Comparison of ENCODE assay signal across 11 mouse cellular contexts in genomic region chr5:115165351-115165750, GRCm38 (mm10). TPM values are rescaled to one million over a fixed set of nuclear protein-coding genes. Genes with fewer than 3 reads are reported as not detected.
A peak's percentile ranks its signal among the peaks of the same experiment; 100 is the strongest.
DNase-seq lines count a peak whose midpoint lies in the region; ATAC-seq and TF ChIP-seq lines count a peak whose summit lies in the region.
"Had no signal": no experiment of that assay in that cellular context is flagged by ENCODE, and none has a peak within 500 bp of the region (broad histone marks: within the 10 kb centered on the region; RNA-seq: fewer than 3 reads in every experiment).

No protein-coding gene starts in this region.

- TF ChIP-seq CTCF in forebrain, postnatal 0 days (IDR thresholded peaks at IDR 0.05; ENCODE audit: low read depth), result peak; percentile 56
- TF ChIP-seq CTCF in lung, postnatal 0 days (IDR thresholded peaks at IDR 0.05), result peak; percentile 61
- TF ChIP-seq CTCF in CH12.LX (conservative IDR thresholded peaks at IDR 0.05 in 1 of 2, IDR thresholded peaks at IDR 0.05 in 1 of 2; ENCODE audit: low read depth in 2 of 2, low read length in 2 of 2), result peak in 1 of 2 experiments; percentile 43; a peak in 2 of 4 replicates
- peak; percentile 51; the same call in 1 of the 2 replicates for TF ChIP-seq CTCF in brain, embryonic 14.5 days (IDR thresholded peaks at IDR 0.05; ENCODE audit: borderline replicate concordance, extremely low read depth, insufficient read depth, insufficient read length)

- ATAC-seq in forebrain, postnatal 0 days, result no peak
- no peak for ATAC-seq in forebrain, embryonic 13.5 days
- no peak for ATAC-seq in lung, postnatal 0 days

- no peak for TF ChIP-seq POLR2A in CH12.LX (IDR thresholded peaks at IDR 0.05; ENCODE audit: low read depth, low read length)
- no peak for TF ChIP-seq POLR2A in brain, embryonic 14.5 days (IDR thresholded peaks at IDR 0.05; ENCODE audit: borderline replicate concordance, extremely low read depth, insufficient read depth, insufficient read length, poor library complexity, severe bottlenecking)

- no peak for DNase-seq in forebrain, postnatal 0 days
- peak; percentile 32 for DNase-seq in lung, postnatal 0 days (ENCODE audit: low spot score)
- no peak for DNase-seq in lung, postnatal 14 days
- DNase-seq in CH12.LX (ENCODE audit: extremely low read depth), result no peak
- DNase-seq in brain, embryonic 14.5 days (ENCODE audit: low read depth), result no peak
- DNase-seq in ovary, postnatal 14 days (ENCODE audit: low spot score), result no peak
- no peak for DNase-seq in layer of hippocampus, adult 9-11 months
- DNase-seq: heart, adult 11 months had no signal

- no peaks in the 10 kb centered on the region for H3K9me3 ChIP-seq in forebrain, postnatal 0 days (ENCODE audit: low read length)
- H3K9me3 ChIP-seq in forebrain, embryonic 13.5 days (replicated peaks), result no peaks in the 10 kb centered on the region
- H3K9me3 ChIP-seq in lung, postnatal 0 days (ENCODE audit: low read length), result no peaks in the 10 kb centered on the region
- H3K9me3 ChIP-seq in CH12.LX (replicated peaks; ENCODE audit: low read length), result no peaks in the 10 kb centered on the region
- H3K9me3 ChIP-seq: liver, embryonic 15.5 days had no signal

- no peak for TF ChIP-seq EP300 in lung, postnatal 0 days (IDR thresholded peaks at IDR 0.05)
- no peak for TF ChIP-seq EP300 in CH12.LX (IDR thresholded peaks at IDR 0.05; ENCODE audit: low read length)

- no peak overlapping the region for H3K27ac ChIP-seq in forebrain, postnatal 0 days (ENCODE audit: low read depth, low read length)
- no peak overlapping the region for H3K27ac ChIP-seq in forebrain, embryonic 13.5 days
- no peak overlapping the region for H3K27ac ChIP-seq in lung, postnatal 0 days (ENCODE audit: low read length)
- no peak overlapping the region for H3K27ac ChIP-seq in CH12.LX (ENCODE audit: insufficient read depth, low read depth)
- H3K27ac ChIP-seq: liver, embryonic 15.5 days had no signal

- H3K27me3 ChIP-seq in forebrain, postnatal 0 days (ENCODE audit: insufficient read depth, low read length), result no peaks in the 10 kb centered on the region
- H3K27me3 ChIP-seq in forebrain, embryonic 13.5 days, result no peaks in the 10 kb centered on the region
- no peaks in the 10 kb centered on the region for H3K27me3 ChIP-seq in lung, postnatal 0 days (replicated peaks; ENCODE audit: insufficient read depth, low read length)
- no peaks in the 10 kb centered on the region for H3K27me3 ChIP-seq in CH12.LX (replicated peaks)
- H3K27me3 ChIP-seq: liver, embryonic 15.5 days had no signal

- in situ Hi-C loops in CH12.LX (cut with MboI; ENCODE audit: low pct_ligation_motif_present, low pct_unique_long_range_greater_than_20kb, low sequenced_read_pairs), result loop anchor here (5.0 kb wide), 1 partner anchor 38 kb away; no protein-coding TSS in a partner anchor

- 66% methylated on average over 9 of the region's 9 CpGs for WGBS in forebrain, postnatal 0 days
- WGBS in forebrain, embryonic 13.5 days, result 54% methylated on average over 9 of the region's 9 CpGs
- 63% methylated on average over 9 of the region's 9 CpGs for WGBS in lung, postnatal 0 days

- no peaks in the 10 kb centered on the region for H3K79me2 ChIP-seq in CH12.LX (replicated peaks; ENCODE audit: control insufficient read depth, extremely low read depth, insufficient read depth, poor library complexity, severe bottlenecking)

- H3K4me2 ChIP-seq in forebrain, postnatal 0 days (ENCODE audit: low read depth), result no peak overlapping the region
- no peak overlapping the region for H3K4me2 ChIP-seq in forebrain, embryonic 13.5 days
- H3K4me2 ChIP-seq in lung, postnatal 0 days (replicated peaks; ENCODE audit: low read depth, low read length), result no peak overlapping the region
- no peak overlapping the region for H3K4me2 ChIP-seq in CH12.LX (ENCODE audit: insufficient read depth, low read depth, poor library complexity, severe bottlenecking)
- H3K4me2 ChIP-seq: hindbrain, embryonic 14.5 days; liver, embryonic 15.5 days had no signal

- H3K9ac ChIP-seq in forebrain, postnatal 0 days, result no peak overlapping the region
- no peak overlapping the region for H3K9ac ChIP-seq in forebrain, embryonic 13.5 days
- no peak overlapping the region for H3K9ac ChIP-seq in lung, postnatal 0 days (replicated peaks; ENCODE audit: low read depth)
- H3K9ac ChIP-seq in CH12.LX (ENCODE audit: insufficient read depth, low read depth), result no peak overlapping the region
- H3K9ac ChIP-seq: hindbrain, embryonic 14.5 days; liver, embryonic 15.5 days had no signal

- dilution Hi-C loops in CH12.LX (cut with MboI; ENCODE audit: extremely low pct_ligation_motif_present, extremely low pct_unique_long_range_greater_than_20kb, low sequenced_read_pairs), result no loop called here

- H3K36me3 ChIP-seq in forebrain, postnatal 0 days (ENCODE audit: insufficient read depth), result no peaks in the 10 kb centered on the region
- H3K36me3 ChIP-seq in forebrain, embryonic 13.5 days (ENCODE audit: poor library complexity, severe bottlenecking), result no peaks in the 10 kb centered on the region
- H3K36me3 ChIP-seq in lung, postnatal 0 days (ENCODE audit: insufficient read depth, low read length), result no peaks in the 10 kb centered on the region
- H3K36me3 ChIP-seq in CH12.LX (replicated peaks in 1 of 2; ENCODE audit: control insufficient read depth in 1 of 2, insufficient read depth in 1 of 2, low read length in 1 of 2), result no peaks in the 10 kb centered on the region
- H3K36me3 ChIP-seq: liver, embryonic 15.5 days had no signal

- no peak; the same call in none of the 2 replicates for TF ChIP-seq RAD21 in CH12.LX (IDR thresholded peaks at IDR 0.05; ENCODE audit: low read depth, low read length)

- H3K4me3 ChIP-seq in forebrain, postnatal 0 days (ENCODE audit: low read depth, low read length), result no peak overlapping the region
- no peak overlapping the region for H3K4me3 ChIP-seq in forebrain, embryonic 13.5 days
- no peak overlapping the region for H3K4me3 ChIP-seq in lung, postnatal 0 days (ENCODE audit: low read depth, low read length)
- no peak overlapping the region for H3K4me3 ChIP-seq in CH12.LX (replicated peaks in 1 of 3; ENCODE audit: low read depth in 2 of 3, low read length in 2 of 3, poor library complexity in 1 of 3)
- H3K4me3 ChIP-seq: liver, embryonic 15.5 days had no signal

- H3K4me1 ChIP-seq in forebrain, postnatal 0 days (ENCODE audit: insufficient read depth), result no peaks in the 10 kb centered on the region
- no peaks in the 10 kb centered on the region for H3K4me1 ChIP-seq in forebrain, embryonic 13.5 days
- H3K4me1 ChIP-seq in lung, postnatal 0 days (ENCODE audit: insufficient read depth, low read depth, low read length), result no peaks in the 10 kb centered on the region
- H3K4me1 ChIP-seq in CH12.LX (ENCODE audit: control insufficient read depth in 1 of 2, insufficient read depth in 2 of 2), result peaks cover 11 to 34% of the 10 kb centered on the region in 2 experiments

TF ChIP-seq in CH12.LX, 34 proteins besides CTCF, POLR2A, EP300 and RAD21:
- TF ChIP-seq SMC3 (IDR thresholded peaks at IDR 0.05; ENCODE audit: low read depth, low read length), result peak; percentile 32; the same call in 1 of the 2 replicates
- TF ChIP-seq USF2 (conservative IDR thresholded peaks at IDR 0.05; ENCODE audit: low read depth, low read length), result no peak
- TF ChIP-seq CHD1 (IDR thresholded peaks at IDR 0.05; ENCODE audit: low read depth, low read length), result no peak
- no peak for TF ChIP-seq POLR2AphosphoS2 (IDR thresholded peaks at IDR 0.05; ENCODE audit: low read depth, low read length)
- no peak for TF ChIP-seq MYC (IDR thresholded peaks at IDR 0.05; ENCODE audit: low read depth, low read length)

RNA-seq across cellular contexts. Expression of gene Mlec, which starts 7.4 kb away (rescaled TPM):
- 49.9 and 58.6 TPM in 2 replicates for total RNA-seq in forebrain, postnatal 0 days (2014; rRNA removed)
- 8.4 and 15.7 TPM in 2 replicates for polyA plus RNA-seq in forebrain, postnatal 0 days (2015; fragmentation: Nextera tagmentation; extraction: Ambion mirVana)
- polyA plus RNA-seq in forebrain, embryonic 13.5 days (2015; fragmentation: Nextera tagmentation; extraction: Ambion mirVana), result 23.5 and 25.9 TPM in 2 replicates
- 15.0 and 17.5 TPM in 2 replicates for polyA plus RNA-seq in lung, postnatal 0 days (2015; fragmentation: Nextera tagmentation; extraction: Ambion mirVana)
- 128 and 144 TPM in 2 replicates for total RNA-seq in CH12.LX (2012; rRNA removed)
- total RNA-seq in CH12.LX (2014; rRNA removed), result 91.6 and 101 TPM in 2 replicates
- polyA plus RNA-seq in CH12.LX (2012; ENCODE audit: insufficient read length, low read depth), result 143 and 164 TPM in 2 replicates
- 63.6 and 80.4 TPM in 2 replicates for polyA plus RNA-seq in brain, embryonic 14.5 days (2012; rRNA removed)

RNA-seq across cellular contexts. Expression of gene Cabp1, which starts 28.8 kb away (rescaled TPM):
- total RNA-seq in forebrain, postnatal 0 days (2014; rRNA removed), result 28.1 and 31.5 TPM in 2 replicates
- 12.6 and 19.4 TPM in 2 replicates for polyA plus RNA-seq in forebrain, postnatal 0 days (2015; fragmentation: Nextera tagmentation; extraction: Ambion mirVana)
- 5.7 and 12.6 TPM in 2 replicates for polyA plus RNA-seq in forebrain, embryonic 13.5 days (2015; fragmentation: Nextera tagmentation; extraction: Ambion mirVana)
- 0.90 and 1.1 TPM in 2 replicates for polyA plus RNA-seq in lung, postnatal 0 days (2015; fragmentation: Nextera tagmentation; extraction: Ambion mirVana)
- 0.71 and 1.7 TPM in 2 replicates for total RNA-seq in CH12.LX (2012; rRNA removed)
- total RNA-seq in CH12.LX (2014; rRNA removed), result 0.38 and 0.59 TPM in 2 replicates
- polyA plus RNA-seq in CH12.LX (2012; ENCODE audit: insufficient read length, low read depth), result 1.7 and 1.8 TPM in 2 replicates
- 28.6 and 32.9 TPM in 2 replicates for polyA plus RNA-seq in brain, embryonic 14.5 days (2012; rRNA removed)

RNA-seq across cellular contexts. Expression of gene Unc119b, which starts 30.6 kb away (rescaled TPM):
- 24.7 and 27.2 TPM in 2 replicates for total RNA-seq in forebrain, postnatal 0 days (2014; rRNA removed)
- 17.4 and 20.3 TPM in 2 replicates for polyA plus RNA-seq in forebrain, postnatal 0 days (2015; fragmentation: Nextera tagmentation; extraction: Ambion mirVana)
- 44.8 and 49.9 TPM in 2 replicates for polyA plus RNA-seq in forebrain, embryonic 13.5 days (2015; fragmentation: Nextera tagmentation; extraction: Ambion mirVana)
- 21.8 and 24.8 TPM in 2 replicates for polyA plus RNA-seq in lung, postnatal 0 days (2015; fragmentation: Nextera tagmentation; extraction: Ambion mirVana)
- 21.7 and 22.6 TPM in 2 replicates for total RNA-seq in CH12.LX (2012; rRNA removed)
- total RNA-seq in CH12.LX (2014; rRNA removed), result 11.9 and 13.3 TPM in 2 replicates
- polyA plus RNA-seq in CH12.LX (2012; ENCODE audit: insufficient read length, low read depth), result 17.7 and 18.4 TPM in 2 replicates
- polyA plus RNA-seq in brain, embryonic 14.5 days (2012; rRNA removed), result 49.7 and 55.0 TPM in 2 replicates

RNA-seq across cellular contexts. Expression of gene Acads, which starts 46.2 kb away (rescaled TPM):
- total RNA-seq in forebrain, postnatal 0 days (2014; rRNA removed), result 11.8 and 13.9 TPM in 2 replicates
- 12.1 and 12.5 TPM in 2 replicates for polyA plus RNA-seq in forebrain, postnatal 0 days (2015; fragmentation: Nextera tagmentation; extraction: Ambion mirVana)
- 27.7 and 28.6 TPM in 2 replicates for polyA plus RNA-seq in forebrain, embryonic 13.5 days (2015; fragmentation: Nextera tagmentation; extraction: Ambion mirVana)
- 43.6 and 43.9 TPM in 2 replicates for polyA plus RNA-seq in lung, postnatal 0 days (2015; fragmentation: Nextera tagmentation; extraction: Ambion mirVana)
- total RNA-seq in CH12.LX (2012; rRNA removed) (49.2 and 57.8 TPM in 2 replicates), CH12.LX (2014; rRNA removed) (43.1 and 46.6 TPM in 2 replicates)
- polyA plus RNA-seq in CH12.LX (2012; ENCODE audit: insufficient read length, low read depth), result 37.7 and 43.0 TPM in 2 replicates
- 25.1 and 27.0 TPM in 2 replicates for polyA plus RNA-seq in brain, embryonic 14.5 days (2012; rRNA removed)
